In the genomic region with DNA sequence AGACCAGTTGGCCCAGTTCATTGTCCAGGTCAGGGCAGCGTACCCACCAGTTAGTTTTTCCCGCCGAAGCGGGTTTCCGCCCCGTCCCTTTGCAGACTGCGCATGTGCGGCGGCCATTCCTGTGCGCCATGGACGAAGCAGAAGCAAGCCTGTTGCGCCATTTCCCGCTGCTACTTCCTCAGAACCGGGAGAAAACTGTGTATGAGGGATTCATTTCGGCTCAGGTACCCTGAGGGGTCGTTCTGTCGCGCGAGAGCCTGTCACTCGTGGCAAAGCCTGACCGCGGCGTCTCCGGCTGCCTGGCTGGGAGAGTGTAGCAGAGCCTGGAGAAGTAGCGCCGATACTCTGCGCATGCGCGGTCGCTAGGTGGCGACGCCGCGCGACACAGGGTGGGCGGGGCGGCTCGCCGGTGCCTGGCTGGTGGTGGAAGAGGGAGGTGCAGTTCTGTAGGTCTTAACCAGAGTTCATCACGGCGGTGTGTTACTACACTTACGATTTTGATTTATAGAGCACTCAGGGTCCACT, we compare ENCODE assay signal across 7 mouse cellular contexts. TPM values are rescaled to one million over a fixed set of nuclear protein-coding genes. Genes with fewer than 3 reads are reported as not detected.
DNase-seq lines count a peak whose midpoint lies in the region; ATAC-seq lines count a peak whose summit lies in the region.

No protein-coding gene starts in this region.

- peak overlapping the region; percentile 45 for H3K4me2 ChIP-seq in embryonic facial prominence, embryonic 11.5 days (ENCODE audit: low read depth, low read length)
- H3K4me2 ChIP-seq in midbrain, embryonic 13.5 days (replicated peaks): peak overlapping the region; percentile 66

- H3K4me3 ChIP-seq in embryonic facial prominence, embryonic 11.5 days (ENCODE audit: low read depth, low read length): peak overlapping the region; percentile 58
- peak overlapping the region; percentile 65 for H3K4me3 ChIP-seq in limb, embryonic 10.5 days
- H3K4me3 ChIP-seq in midbrain, embryonic 13.5 days (replicated peaks): peak overlapping the region; percentile 77

- no peaks in the 10 kb centered on the region for H3K36me3 ChIP-seq in embryonic facial prominence, embryonic 11.5 days (replicated peaks; ENCODE audit: control insufficient read depth, insufficient read depth, low read depth, low read length)
- H3K36me3 ChIP-seq in limb, embryonic 10.5 days: peaks cover 3% of the 10 kb centered on the region
- no peaks in the 10 kb centered on the region for H3K36me3 ChIP-seq in midbrain, embryonic 13.5 days

- DNase-seq in adrenal gland, postnatal 14 days: peak; percentile 95
- peak; percentile 94 for DNase-seq in embryonic facial prominence, embryonic 11.5 days (ENCODE audit: low spot score)
- peak; percentile 92 for DNase-seq in kidney, adult 11 months
- DNase-seq in limb, embryonic 10.5 days (ENCODE audit: low spot score): peak; percentile 97
- peak; percentile 97 for DNase-seq in spleen, adult 12 weeks (ENCODE audit: low spot score)

- no peaks in the 10 kb centered on the region for H3K27me3 ChIP-seq in embryonic facial prominence, embryonic 11.5 days (ENCODE audit: control insufficient read depth, insufficient read depth, low read length)
- H3K27me3 ChIP-seq in limb, embryonic 10.5 days (ENCODE audit: low read depth, poor library complexity, severe bottlenecking): no peaks in the 10 kb centered on the region
- no peaks in the 10 kb centered on the region for H3K27me3 ChIP-seq in midbrain, embryonic 13.5 days

- WGBS in embryonic facial prominence, embryonic 11.5 days: under 1% methylated on average over 42 of the region's 42 CpGs
- under 1% methylated on average over 42 of the region's 42 CpGs for WGBS in limb, embryonic 10.5 days
- under 1% methylated on average over 42 of the region's 42 CpGs for WGBS in midbrain, embryonic 13.5 days

- peak; percentile 100 for ATAC-seq in embryonic facial prominence, embryonic 11.5 days (replicated peaks; ENCODE audit: insufficient number of reproducible peaks, low FRiP score, low TSS enrichment, low read depth)
- ATAC-seq in granulocyte monocyte progenitor cell, adult 5-6 weeks (replicated peaks; ENCODE audit: poor library complexity, severe bottlenecking): peak; percentile 96
- ATAC-seq in midbrain, embryonic 13.5 days: peak; percentile 100

- peak overlapping the region; percentile 90 for H3K9ac ChIP-seq in embryonic facial prominence, embryonic 11.5 days (replicated peaks; ENCODE audit: low read length)
- peak overlapping the region; percentile 65 for H3K9ac ChIP-seq in midbrain, embryonic 13.5 days (replicated peaks)

- H3K9me3 ChIP-seq in embryonic facial prominence, embryonic 11.5 days (replicated peaks; ENCODE audit: control insufficient read depth, low read length): no peaks in the 10 kb centered on the region
- H3K9me3 ChIP-seq in limb, embryonic 10.5 days (replicated peaks): no peaks in the 10 kb centered on the region
- H3K9me3 ChIP-seq in midbrain, embryonic 13.5 days: no peaks in the 10 kb centered on the region

- H3K27ac ChIP-seq in embryonic facial prominence, embryonic 11.5 days (replicated peaks; ENCODE audit: low read depth, low read length): peak overlapping the region; percentile 83
- peak overlapping the region; percentile 97 for H3K27ac ChIP-seq in limb, embryonic 10.5 days
- peak overlapping the region; percentile 74 for H3K27ac ChIP-seq in midbrain, embryonic 13.5 days

- no peaks in the 10 kb centered on the region for H3K4me1 ChIP-seq in embryonic facial prominence, embryonic 11.5 days (ENCODE audit: control insufficient read depth, insufficient read depth, low read length)
- H3K4me1 ChIP-seq in limb, embryonic 10.5 days: peaks cover 6% of the 10 kb centered on the region
- peaks cover 2% of the 10 kb centered on the region; the same call in 1 of the 2 replicates for H3K4me1 ChIP-seq in midbrain, embryonic 13.5 days (replicated peaks)

RNA-seq across cellular contexts. Expression of gene Fancl, which starts 1.2 kb away (rescaled TPM):
- 12.5 and 13.3 TPM in 2 replicates for total RNA-seq in adrenal gland, postnatal 14 days (2021)
- 38.5 and 40.6 TPM in 2 replicates for polyA plus RNA-seq in embryonic facial prominence, embryonic 11.5 days (2014; fragmentation: Nextera tagmentation; extraction: Ambion mirVana)
- 16.0 and 16.5 TPM in 2 replicates for total RNA-seq in granulocyte monocyte progenitor cell, adult 5-6 weeks (2014; fragmentation: Nextera tagmentation)
- 44.9 and 45.3 TPM in 2 replicates for total RNA-seq in granulocyte monocyte progenitor cell, adult 5-6 weeks (2017)
- polyA plus RNA-seq in limb, embryonic 10.5 days (2016; fragmentation: Nextera tagmentation; extraction: Ambion mirVana): 32.2 and 34.9 TPM in 2 replicates
- 15.2 and 17.1 TPM in 2 replicates for polyA plus RNA-seq in midbrain, embryonic 13.5 days (2015; fragmentation: Nextera tagmentation; extraction: Ambion mirVana)

Comparison
In these comparisons a context has a peak if more than half of its experiments do, and no peak if none do; other contexts are left out.
1. Peak in every context shown above with its lines: DNase-seq, ATAC-seq, H3K4me3 ChIP-seq and H3K27ac ChIP-seq.